Mouse (Mus musculus) spleen, postnatal 36 days (tissue): ENCODE data around the gene Sult2a1.
"Not testable (repeated sequence)": the region's sequence is repeated elsewhere in the genome, so short reads cannot be mapped to it uniquely, and the experiment has no call there.

Experiments used
- DNase-seq, 2 experiments: peaks; one replicate each; pipeline ENCODE4 v3.0.0; 2022; ENCODE audit warnings: low spot score in 2 of 2, mixed read lengths in 1 of 2

The Sult2a1 gene

DNA sequence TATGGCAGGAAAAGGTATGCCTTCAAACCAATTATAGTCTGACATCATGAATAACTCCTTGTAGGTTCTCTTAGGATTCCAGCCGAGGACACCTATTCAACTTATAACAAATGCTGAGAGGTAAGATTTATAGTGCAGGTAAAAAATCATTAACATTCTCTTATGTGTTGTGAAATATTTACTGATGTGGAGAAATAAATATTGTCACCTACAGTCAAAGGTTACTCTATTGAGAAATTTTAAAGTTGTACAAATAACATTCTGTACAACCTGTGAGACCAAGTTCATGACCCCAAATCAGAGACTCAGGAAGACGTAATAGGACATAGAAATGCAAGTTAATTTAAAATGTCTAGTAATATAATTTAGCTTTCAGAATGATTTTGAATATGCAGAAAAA is at the start of gene Sult2a1:
Gene Sult2a1, minus strand, starts transcription at position 101 of the 400 bp plus-strand sequence.
- not testable (repeated sequence) for DNase-seq

DNA sequence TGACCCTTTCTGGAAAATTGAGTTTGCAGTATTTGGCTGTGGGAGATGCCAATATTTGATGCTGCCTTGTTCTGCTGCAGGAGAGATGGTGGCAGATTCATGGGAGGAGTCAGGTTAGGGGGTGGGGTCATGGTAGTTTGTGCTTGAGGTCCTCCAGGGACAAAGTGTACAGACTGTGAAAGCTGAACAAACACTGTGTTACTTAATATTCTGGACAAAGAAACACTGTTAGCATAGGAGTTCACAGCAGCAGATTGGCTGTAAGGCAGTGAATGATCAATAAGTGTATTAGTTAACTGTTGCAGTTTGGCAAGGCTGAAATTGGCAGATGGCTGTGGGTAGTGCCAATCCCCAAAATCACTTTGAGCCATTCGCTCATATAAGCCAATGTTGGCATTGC is 23.3 kb downstream of the Sult2a1 start:
- no peak for DNase-seq
